Mouse (Mus musculus) midbrain, embryonic 12.5 days (tissue): ENCODE data around the gene H2-DMa. TPM values are rescaled to one million over a fixed set of nuclear protein-coding genes. Genes with fewer than 3 reads are reported as not detected.

Experiments
- ATAC-seq: fragments of 200-750 bp; cut with Nextera tagmentation; 2 replicates; pipeline ENCODE4 v1.8.0; 2017; ENCODE audit warnings: low read depth, moderate TSS enrichment, moderate library complexity; ENCODE audit not compliant: low FRiP score
- H3K27ac ChIP-seq: fragments of 300-500 bp; sonication (generic); replicated peaks from 2 replicates; pipeline ENCODE4 v1.5.1; 2016; ENCODE audit warnings: mild to moderate bottlenecking
- H3K27me3 ChIP-seq: fragments of 300-500 bp; sonication (generic); 2 replicates; pipeline ENCODE4 v1.6.1; 2016; ENCODE audit warnings: mild to moderate bottlenecking
- H3K36me3 ChIP-seq: fragments of 300-500 bp; sonication (generic); 2 replicates; pipeline ENCODE4 v1.6.1; 2016
- H3K4me1 ChIP-seq: fragments of 300-500 bp; sonication (generic); 2 replicates; pipeline ENCODE4 v1.6.1; 2016
- H3K4me2 ChIP-seq: fragments of 300-500 bp; sonication (generic); replicated peaks from 2 replicates; pipeline ENCODE4 v1.6.1; 2016; ENCODE audit warnings: mild to moderate bottlenecking, moderate library complexity
- H3K4me3 ChIP-seq: fragments of 300-500 bp; sonication (generic); 2 replicates; pipeline ENCODE4 v1.5.1; 2016; ENCODE audit warnings: mild to moderate bottlenecking
- H3K9ac ChIP-seq: fragments of 300-500 bp; sonication (generic); replicated peaks from 2 replicates; pipeline ENCODE4 v1.6.1; 2016; ENCODE audit warnings: mild to moderate bottlenecking, moderate library complexity
- H3K9me3 ChIP-seq: fragments of 300-500 bp; sonication (generic); 2 replicates; pipeline ENCODE4 v1.6.1; 2016; ENCODE audit warnings: mild to moderate bottlenecking
- WGBS: fragments of 180-500 bp; shearing (Covaris S2); methylation state at CpG from one replicate; pipeline ENCODE4 v1.1.7; 2016; 5-methylcytosine and 5-hydroxymethylcytosine counted together
- polyA plus RNA-seq: library from polyadenylated mRNA; unstranded; fragments of >200 nt; fragmentation: Nextera tagmentation; extraction: Ambion mirVana; gene quantifications from 2 replicates; pipeline ENCODE4 v1.2.1, GENCODE M21; 2016

The H2-DMa gene
- polyA plus RNA-seq, 1 experiment from 2014 or later = 9.8 TPM

GRCm38 (mm10) chr17:34120180-34120723 lies 911 bp downstream of the H2-DMa start:
- H3K4me2 ChIP-seq = peak overlapping the region; percentile 98
- H3K36me3 ChIP-seq = peaks cover 25% of the 10 kb centered on the region
- H3K9me3 ChIP-seq = no peaks in the 10 kb centered on the region
- peak overlapping the region; percentile 98 for H3K9ac ChIP-seq
- peak overlapping the region; percentile 99 for H3K4me3 ChIP-seq
- peaks cover 31% of the 10 kb centered on the region for H3K4me1 ChIP-seq
- under 1% methylated on average over 38 of the region's 42 CpGs for WGBS
- ATAC-seq = peak; percentile 10
- no peaks in the 10 kb centered on the region for H3K27me3 ChIP-seq
- H3K27ac ChIP-seq = peak overlapping the region; percentile 100

- WGBS = under 1% methylated on average over 31 of the region's 31 CpGs
- Histone ChIP-seq H3K4me3 (peak overlapping the region; percentile 99), H3K27ac (peak overlapping the region; percentile 100), H3K9ac (peak overlapping the region; percentile 98), H3K9me3 (no peaks in the 10 kb centered on the region), H3K27me3 (no peaks in the 10 kb centered on the region), H3K4me2 (peak overlapping the region; percentile 98), H3K4me1 (peaks cover 26% of the 10 kb centered on the region), H3K36me3 (peaks cover 19% of the 10 kb centered on the region)
- peak; percentile 7 for ATAC-seq
Observed at GRCm38 (mm10) chr17:34120814-34121171, 1.5 kb downstream of the H2-DMa start.

GRCm38 (mm10) chr17:34121172-34121878 lies 2.0 kb downstream of the H2-DMa start:
- no peaks in the 10 kb centered on the region for H3K27me3 ChIP-seq
- peak overlapping the region; percentile 100 for H3K27ac ChIP-seq
- 0% methylated on average over 32 of the region's 35 CpGs for WGBS
- peak overlapping the region; percentile 98 for H3K4me2 ChIP-seq
- peaks cover 23% of the 10 kb centered on the region for H3K4me1 ChIP-seq
- H3K9me3 ChIP-seq = no peaks in the 10 kb centered on the region
- peaks cover 15% of the 10 kb centered on the region for H3K36me3 ChIP-seq
- peak overlapping the region; percentile 98 for H3K9ac ChIP-seq
- peak overlapping the region; percentile 99 for H3K4me3 ChIP-seq
- ATAC-seq = peak; percentile 25

GRCm38 (mm10) chr17:34121879-34122187 lies 2.5 kb downstream of the H2-DMa start:
- Histone ChIP-seq H3K27me3 (peaks cover 4% of the 10 kb centered on the region; the same call in 1 of the 2 replicates), H3K4me1 (peaks cover 18% of the 10 kb centered on the region), H3K36me3 (peaks cover 10% of the 10 kb centered on the region), H3K9ac (peak overlapping the region; percentile 98), H3K4me2 (peak overlapping the region; percentile 98), H3K9me3 (no peaks in the 10 kb centered on the region), H3K4me3 (peak overlapping the region; percentile 99), H3K27ac (peak overlapping the region; percentile 100)
- 4% methylated on average over 7 of the region's 10 CpGs for WGBS
- ATAC-seq = no peak

- peaks cover 6% of the 10 kb centered on the region for H3K36me3 ChIP-seq
- ATAC-seq = peak; percentile 57
- peak within 1 kb of the TSS; percentile 98 for H3K9ac ChIP-seq
- peak within 1 kb of the TSS; percentile 98 for H3K4me2 ChIP-seq
- H3K4me1 ChIP-seq = peaks cover 12% of the 10 kb centered on the region
- no peaks in the 10 kb centered on the region for H3K9me3 ChIP-seq
- peaks cover 10% of the 10 kb centered on the region for H3K27me3 ChIP-seq
- H3K27ac ChIP-seq = peak within 1 kb of the TSS; percentile 100
- H3K4me3 ChIP-seq = peak within 1 kb of the TSS; percentile 99
- WGBS = under 1% methylated on average over 62 of the region's 75 CpGs
Observed at GRCm38 (mm10) chr17:34122188-34122984, 3.0 kb downstream of the H2-DMa start, which contains the start of gene Brd2. TSS of gene Brd2 (minus strand) at chr17:34122634.

- WGBS = 5% methylated on average over 7 of the region's 7 CpGs
- H3K9ac ChIP-seq = peak overlapping the region; percentile 98
- H3K4me2 ChIP-seq = peak overlapping the region; percentile 98
- H3K27ac ChIP-seq = peak overlapping the region; percentile 100; the same call in 1 of the 2 replicates
- no peaks in the 10 kb centered on the region for H3K9me3 ChIP-seq
- peaks cover 12% of the 10 kb centered on the region for H3K27me3 ChIP-seq
- H3K4me3 ChIP-seq = peak overlapping the region; percentile 99
- no peak for ATAC-seq
- H3K4me1 ChIP-seq = peaks cover 14% of the 10 kb centered on the region
- peaks cover 6% of the 10 kb centered on the region for H3K36me3 ChIP-seq
Observed at GRCm38 (mm10) chr17:34123111-34123510, 3.8 kb downstream of the H2-DMa start.

GRCm38 (mm10) chr17:34123518-34123917 lies 4.2 kb downstream of the H2-DMa start:
- H3K27ac ChIP-seq = peak overlapping the region; percentile 100; the same call in 1 of the 2 replicates

GRCm38 (mm10) chr17:34124649-34125048 lies 5.3 kb downstream of the H2-DMa start:
- H3K27ac ChIP-seq = no peak overlapping the region
- peaks cover 22% of the 10 kb centered on the region for H3K4me1 ChIP-seq
- no peak overlapping the region for H3K4me3 ChIP-seq
- 91% methylated on average over 6 of the region's 6 CpGs for WGBS
- H3K27me3 ChIP-seq = peaks cover 23% of the 10 kb centered on the region
- no peaks in the 10 kb centered on the region for H3K9me3 ChIP-seq
- no peak for ATAC-seq
- no peak overlapping the region for H3K9ac ChIP-seq
- H3K36me3 ChIP-seq = no peaks in the 10 kb centered on the region
- no peak overlapping the region for H3K4me2 ChIP-seq

More at GRCm38 (mm10) chr17:34123518-34123917, 4.2 kb downstream of the H2-DMa start:
- Histone ChIP-seq H3K9ac (peak overlapping the region; percentile 98), H3K4me1 (peaks cover 15% of the 10 kb centered on the region), H3K4me2 (peak overlapping the region; percentile 98), H3K9me3 (no peaks in the 10 kb centered on the region), H3K27me3 (peaks cover 13% of the 10 kb centered on the region), H3K4me3 (peak overlapping the region; percentile 99), H3K36me3 (peaks cover 2% of the 10 kb centered on the region)
- WGBS = 7% methylated on average over 2 of the region's 2 CpGs
- no peak for ATAC-seq

GRCm38 (mm10) chr17:34126826-34127420 lies 7.6 kb downstream of the H2-DMa start:
- H3K4me2 ChIP-seq = no peak overlapping the region
- no peak overlapping the region for H3K27ac ChIP-seq
- 0 out of 2 replicates have a peak overlapping the region, but pooled peaks have one; percentile 4 for H3K9ac ChIP-seq
- no peak for ATAC-seq
- H3K27me3 ChIP-seq = peaks cover 24% of the 10 kb centered on the region
- WGBS = 68% methylated on average over 9 of the region's 9 CpGs
- peaks cover 26% of the 10 kb centered on the region for H3K4me1 ChIP-seq
- H3K36me3 ChIP-seq = no peaks in the 10 kb centered on the region
- no peak overlapping the region for H3K4me3 ChIP-seq
- H3K9me3 ChIP-seq = no peaks in the 10 kb centered on the region

GRCm38 (mm10) chr17:34127475-34127874 lies 8.1 kb downstream of the H2-DMa start:
- no peak for ATAC-seq
- 31% methylated on average over 6 of the region's 6 CpGs for WGBS
- Histone ChIP-seq H3K36me3 (no peaks in the 10 kb centered on the region), H3K4me1 (peaks cover 26% of the 10 kb centered on the region), H3K27ac (no peak overlapping the region), H3K9me3 (no peaks in the 10 kb centered on the region), H3K4me3 (no peak overlapping the region), H3K27me3 (peaks cover 24% of the 10 kb centered on the region), H3K9ac (no peak overlapping the region), H3K4me2 (no peak overlapping the region)

GRCm38 (mm10) chr17:34128264-34128937 lies 9.1 kb downstream of the H2-DMa start:
- Histone ChIP-seq H3K36me3 (no peaks in the 10 kb centered on the region), H3K27ac (0 out of 2 replicates have a peak overlapping the region, but pooled peaks have one; percentile 6), H3K4me1 (peaks cover 21% of the 10 kb centered on the region), H3K4me3 (0 out of 2 replicates have a peak overlapping the region, but pooled peaks have one; percentile 7), H3K27me3 (peaks cover 24% of the 10 kb centered on the region), H3K4me2 (peak overlapping the region; percentile 29), H3K9me3 (no peaks in the 10 kb centered on the region), H3K9ac (no peak overlapping the region)
- no peak for ATAC-seq
- WGBS = 25% methylated on average over 13 of the region's 13 CpGs
